Mouse (Mus musculus) ovary, postnatal 14 days (tissue): ENCODE measurements around the gene Cdh4.

Source experiments
- DNase-seq: peaks from one replicate; pipeline ENCODE4 v3.0.0; 2022; ENCODE audit warnings: low spot score

Cdh4 gene

DNA sequence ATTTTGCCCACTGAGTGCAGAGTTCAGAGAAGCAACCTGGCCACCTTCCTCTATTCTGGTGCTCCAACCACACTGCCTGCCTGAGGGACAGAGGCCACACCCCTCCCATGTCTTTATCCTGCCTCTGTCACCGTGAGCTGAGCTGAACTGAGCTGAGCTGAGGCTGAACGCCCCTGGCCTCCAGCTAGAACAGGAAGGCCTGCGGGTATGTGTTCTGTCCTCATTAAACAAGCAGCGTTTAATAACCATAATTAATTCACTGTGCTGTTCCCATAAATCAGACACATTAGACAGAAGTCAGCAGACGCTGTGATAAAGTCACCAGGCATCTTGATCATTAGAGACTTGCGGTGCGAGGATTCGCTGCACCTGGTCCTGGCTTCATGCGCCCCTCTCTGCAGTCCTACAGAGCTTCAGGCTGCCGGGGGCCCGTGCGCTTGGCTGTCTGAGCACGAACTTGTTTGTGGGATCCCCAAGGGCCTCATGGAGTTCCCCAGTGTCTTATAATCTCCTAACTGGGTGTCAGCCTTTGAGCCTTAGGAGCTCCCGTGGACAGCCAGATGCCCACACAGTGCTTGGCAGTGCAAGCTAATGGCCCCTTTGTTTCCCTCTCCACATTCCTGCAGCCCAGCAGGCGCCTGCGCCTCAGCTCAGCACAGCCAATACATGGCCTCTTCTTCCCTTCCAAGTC is 291.1 kb downstream of the Cdh4 start:
- no peak for DNase-seq

GRCm38 (mm10) chr2:179742419-179742818 is 300.2 kb downstream of the Cdh4 start:
- DNase-seq = no peak

DNA sequence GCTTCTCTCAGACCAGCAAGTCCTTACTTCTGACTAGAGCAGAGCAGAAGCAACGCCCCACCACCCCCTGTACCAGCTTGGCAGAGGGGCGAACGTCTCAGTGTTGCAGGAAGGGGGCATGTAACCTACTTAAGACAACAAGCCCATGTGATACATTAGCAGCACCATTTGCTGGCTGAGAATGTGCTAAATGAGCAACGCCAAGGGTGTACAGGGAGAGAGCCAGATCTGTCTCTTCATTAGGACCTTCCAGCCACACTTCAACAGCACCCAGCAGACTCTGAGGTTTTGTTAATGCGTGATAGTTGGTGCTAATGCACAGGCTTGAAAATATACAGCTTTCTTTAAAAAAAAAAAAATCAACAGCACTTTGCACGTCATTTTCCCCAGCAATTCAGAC is 300.6 kb downstream of the Cdh4 start:
- no peak for DNase-seq

- no peak for DNase-seq
Measured at GRCm38 (mm10) chr2:179746491-179746890, 304.3 kb downstream of the Cdh4 start.

GRCm38 (mm10) chr2:179749399-179749798 is 307.2 kb downstream of the Cdh4 start:
- no peak for DNase-seq

- no peak for DNase-seq
Measured at GRCm38 (mm10) chr2:179753811-179754210, 311.6 kb downstream of the Cdh4 start.

DNA sequence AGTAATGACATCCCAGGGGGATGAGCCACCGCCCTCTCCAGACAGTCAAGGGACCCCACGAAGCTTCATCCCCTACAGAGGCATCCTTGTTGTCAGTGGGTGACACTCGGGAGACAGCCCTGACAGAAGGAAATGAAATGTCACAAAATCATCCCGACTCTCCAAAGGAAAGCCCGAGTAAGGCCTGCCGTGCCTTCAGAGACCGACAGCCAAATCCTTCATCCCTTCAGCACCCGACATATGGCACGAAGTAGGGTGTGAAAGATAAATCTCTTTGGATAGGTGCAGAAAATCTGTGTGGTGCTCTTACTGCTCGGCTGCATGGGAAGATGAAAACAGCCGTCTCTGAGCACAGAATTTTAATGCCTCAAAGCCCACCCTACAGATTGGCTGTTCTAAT is 312.5 kb downstream of the Cdh4 start:
- no peak for DNase-seq

GRCm38 (mm10) chr2:179761718-179762441 is 319.6 kb downstream of the Cdh4 start:
- no peak for DNase-seq

- no peak for DNase-seq
Measured at GRCm38 (mm10) chr2:179762521-179763305, 320.5 kb downstream of the Cdh4 start.

GRCm38 (mm10) chr2:179764460-179764859 is 322.2 kb downstream of the Cdh4 start:
- no peak for DNase-seq

DNA sequence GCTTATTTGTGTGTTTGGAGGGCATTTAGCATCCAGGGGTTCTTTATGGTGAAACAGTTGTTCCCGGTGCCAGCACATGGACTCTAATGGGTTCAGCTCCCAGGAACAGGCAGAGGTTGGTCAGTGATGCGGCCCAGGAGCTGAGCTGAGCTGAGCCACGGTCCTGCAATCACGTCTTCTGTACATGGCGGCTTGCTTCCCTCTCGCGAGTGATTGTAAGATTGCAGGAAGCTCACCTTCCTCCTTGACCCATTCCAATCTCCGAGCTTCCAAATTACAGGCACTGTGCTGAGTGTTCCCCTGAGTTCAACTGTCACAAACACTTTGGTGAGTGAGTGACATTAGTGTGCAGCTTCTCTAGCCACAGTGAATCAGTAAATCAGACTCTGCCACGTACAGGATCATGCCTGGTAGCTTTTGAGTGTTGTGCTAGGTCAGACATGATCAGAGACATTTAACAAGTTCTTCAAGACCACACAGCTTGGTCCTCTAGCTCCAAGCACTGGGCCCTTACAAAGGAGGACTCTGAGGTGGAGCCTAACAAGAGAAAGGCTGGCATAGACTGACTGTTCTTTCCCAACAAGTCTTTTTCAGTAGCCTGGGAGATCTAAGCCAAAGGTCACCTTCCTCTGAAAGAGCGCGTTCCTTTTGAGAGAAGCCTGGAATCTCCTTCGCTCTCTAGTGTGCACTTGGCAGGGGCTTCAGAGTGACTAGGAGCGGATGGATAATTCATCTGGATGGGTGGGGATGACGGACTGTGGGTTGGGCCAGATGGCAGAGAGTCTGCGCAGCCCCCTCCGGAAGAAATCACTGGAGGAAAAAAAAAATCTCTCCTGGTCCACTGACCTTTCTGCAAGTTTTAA is 324.7 kb downstream of the Cdh4 start:
- DNase-seq = no peak

DNA sequence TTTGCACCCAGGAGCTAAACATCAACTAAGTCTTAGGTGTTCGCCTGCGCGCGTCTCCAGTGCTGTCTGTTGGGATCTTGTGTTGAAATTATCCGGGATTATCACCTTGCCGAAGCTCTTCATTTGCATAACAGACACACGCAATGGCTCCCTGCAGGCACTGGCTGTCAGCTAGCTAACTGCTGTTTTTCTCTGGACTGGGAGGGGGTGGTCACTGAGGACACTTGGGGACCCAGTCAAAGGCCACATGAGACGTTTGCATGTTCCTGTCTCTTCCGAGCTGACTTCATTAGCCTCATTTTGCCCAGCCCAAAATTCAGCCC is 325.3 kb downstream of the Cdh4 start:
- DNase-seq = no peak

DNA sequence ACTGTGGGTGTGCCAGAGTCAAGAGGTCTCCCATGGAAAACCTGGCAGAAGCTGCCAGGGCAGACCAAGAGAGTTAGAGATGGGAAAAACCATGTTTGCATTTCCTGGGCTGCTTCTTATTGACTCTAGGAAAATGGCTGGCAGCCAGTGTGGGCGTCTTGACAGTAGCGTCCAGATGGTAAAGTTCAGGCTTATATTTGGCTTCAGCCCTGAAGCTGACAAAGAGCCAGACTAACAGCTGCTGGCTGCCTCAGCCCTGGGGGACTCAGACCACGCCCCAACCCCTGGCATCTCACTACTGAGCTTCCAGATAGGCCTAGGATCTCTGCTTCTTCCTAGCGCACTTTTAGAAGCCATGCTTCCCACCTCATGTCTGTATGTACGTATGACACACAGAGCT is 326.9 kb downstream of the Cdh4 start:
- peak; percentile 21 for DNase-seq

DNA sequence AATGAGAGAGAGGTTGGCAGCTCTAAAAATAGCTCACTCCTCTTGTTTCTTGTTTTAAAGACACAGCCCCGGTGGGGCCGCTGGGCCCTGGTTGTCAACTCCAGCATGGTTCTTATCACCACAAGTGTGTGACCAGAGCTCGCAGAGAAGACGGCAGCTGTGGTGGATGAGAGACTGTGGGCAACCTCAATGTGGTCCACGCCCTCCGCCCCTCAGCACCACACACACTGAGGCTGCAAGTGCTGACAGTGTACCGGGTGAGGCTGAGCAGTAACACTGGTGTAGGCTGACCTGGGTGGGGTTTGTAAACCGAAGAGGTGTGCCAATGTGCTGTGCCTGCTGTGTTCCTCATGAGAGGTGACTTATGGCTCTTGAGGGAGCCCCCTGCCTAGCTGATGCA is 327.7 kb downstream of the Cdh4 start:
- DNase-seq = no peak

DNA sequence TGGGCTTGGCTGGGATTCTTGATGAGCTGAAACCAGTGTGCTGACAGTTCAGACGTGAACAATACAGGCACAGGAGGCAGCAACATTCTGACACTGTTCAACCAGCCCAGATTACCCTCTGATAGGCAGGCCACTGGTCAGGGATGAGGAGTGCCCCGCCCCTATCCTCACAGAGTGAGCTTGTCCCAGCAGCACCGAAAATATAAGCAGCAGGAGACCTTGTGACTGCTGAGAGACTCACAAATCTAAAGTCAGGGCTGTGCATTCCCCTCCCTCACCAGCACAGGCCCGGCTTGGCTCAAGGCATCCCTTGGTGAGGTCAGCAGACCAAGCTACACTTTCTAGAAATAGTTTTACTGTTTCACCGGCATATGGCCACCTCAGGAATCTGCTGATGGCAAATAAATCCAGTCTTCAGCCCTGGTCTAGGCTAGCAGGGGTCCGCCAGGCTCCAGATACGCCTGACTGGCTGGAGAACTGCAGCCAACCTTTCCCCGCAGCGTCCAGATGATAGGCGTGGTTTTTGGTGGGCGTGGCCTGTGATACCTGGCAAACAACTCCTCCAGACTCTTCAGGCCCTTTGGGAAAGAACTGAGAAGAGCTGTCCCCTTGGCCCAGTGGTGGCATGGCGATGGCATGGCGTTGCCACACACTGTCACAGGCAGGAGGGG is 332.3 kb downstream of the Cdh4 start:
- no peak for DNase-seq

GRCm38 (mm10) chr2:179775999-179776705 is 333.9 kb downstream of the Cdh4 start:
- no peak for DNase-seq

DNA sequence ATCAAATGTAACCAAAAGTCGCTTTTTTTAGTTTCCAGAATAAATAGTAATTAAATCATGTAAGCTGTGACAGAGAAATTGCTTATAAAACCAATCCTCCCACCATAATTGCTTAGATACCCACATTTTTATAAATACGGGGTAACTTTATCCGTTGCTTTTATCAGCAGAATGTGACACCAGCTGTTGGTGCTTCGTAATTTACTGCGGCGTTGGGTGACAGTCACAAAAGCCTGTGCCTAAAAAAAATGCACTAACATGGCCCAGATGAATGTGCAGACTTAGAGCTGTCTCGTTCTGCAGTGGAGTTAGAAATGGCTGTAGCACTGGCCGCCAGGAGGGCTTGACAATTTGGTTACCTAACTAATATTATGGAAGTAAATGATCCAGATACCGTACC is 337.0 kb downstream of the Cdh4 start:
- no peak for DNase-seq

GRCm38 (mm10) chr2:179780961-179781360 is 338.7 kb downstream of the Cdh4 start:
- DNase-seq = no peak

GRCm38 (mm10) chr2:179787256-179787655 is 345.0 kb downstream of the Cdh4 start:
- no peak for DNase-seq

DNA sequence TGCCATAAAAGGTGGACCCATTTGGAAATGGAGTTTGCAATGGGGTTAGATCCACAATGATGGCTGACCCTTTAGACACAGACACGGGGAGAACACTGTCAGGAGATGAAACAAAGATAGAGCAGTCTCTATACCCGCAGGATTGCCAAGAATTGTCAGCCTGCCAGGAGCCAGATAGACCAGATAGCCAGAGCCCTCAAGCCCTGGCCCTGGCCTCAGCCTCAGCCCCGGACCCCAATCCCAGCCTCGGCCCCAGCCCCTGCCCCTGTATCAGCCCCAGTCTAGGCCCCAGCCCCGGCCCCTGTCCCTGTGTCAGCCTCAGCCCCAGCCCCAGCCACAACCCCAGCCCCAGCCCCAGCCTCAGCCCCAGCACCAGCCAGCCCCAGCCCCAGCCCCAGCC is 345.6 kb downstream of the Cdh4 start:
- DNase-seq = no peak

- no peak for DNase-seq
Measured at GRCm38 (mm10) chr2:179790684-179791083, 348.5 kb downstream of the Cdh4 start.
